Mouse (Mus musculus): ENCODE measurements at regions not wholly inside any gene's neighbourhood (a gene's known extent, or its start where the extent isn't known, plus 50 kb on each side); places are given as distances from the start of the nearest gene placed in this dataset.

- TF ChIP-seq CTCF (IDR thresholded peaks at IDR 0.05; ENCODE audit: control insufficient read depth, insufficient read depth, insufficient read length) (no peak), MAX (IDR thresholded peaks at IDR 0.05) (no peak), FOSL1 (IDR thresholded peaks at IDR 0.05; ENCODE audit: insufficient read depth, low read length, poor library complexity, severe bottlenecking) (no peak), MYOD1 (IDR thresholded peaks at IDR 0.05; ENCODE audit: control insufficient read depth, insufficient read length, low read depth) (no peak), CEBPB (IDR thresholded peaks at IDR 0.05; ENCODE audit: low read depth) (no peak), USF1 (IDR thresholded peaks at IDR 0.05; ENCODE audit: low read depth) (no peak)
Measured at GRCm38 (mm10) chr8:96012002-96012401, 123.7 kb upstream of the Got2 start.
